Mouse (Mus musculus) sigmoid colon, adult 10 weeks (tissue): ENCODE measurements around the gene Pigx. TPM values are rescaled to one million over a fixed set of nuclear protein-coding genes. Genes with fewer than 3 reads are reported as not detected.

Experiments
- polyA plus RNA-seq: library from polyadenylated mRNA; stranded (reverse); fragments of 350-450 nt; fragmentation: Illumina TruSeq; extraction: RNeasy Lipid Tissue Mini Kit (QIAGEN cat#74804); gene quantifications from one replicate; pipeline ENCODE4 v1.2.3, GENCODE M21; 2014; ENCODE audit warnings: low read depth, low replicate concordance

The Pigx gene
- 99.0 TPM for polyA plus RNA-seq

GRCm38 (mm10) chr16:32099638-32100150 is at the start of gene Pigx, which contains the start of gene Cep19:
Pigx (minus strand) TSS chr16:32099740.
Cep19 (plus strand) TSS chr16:32099800.

GRCm38 (mm10) chr16:32078991-32079511 is 20.5 kb downstream of the Pigx start, which contains the start of gene Pak2:
Pak2 (minus strand) TSS chr16:32079342.

Other genes with a start within 250 kb of the Pigx start
- not detected for gene Meltf, start 220.9 kb downstream of the Pigx start, polyA plus RNA-seq
- not detected for gene Pigz, start 165.9 kb downstream of the Pigx start, polyA plus RNA-seq
- 4.3 TPM for gene 0610012G03Rik, start 151.2 kb downstream of the Pigx start, polyA plus RNA-seq
- gene Ncbp2, start 151.2 kb downstream of the Pigx start, polyA plus RNA-seq = 53.8 TPM
- gene Senp5, start 96.5 kb downstream of the Pigx start, polyA plus RNA-seq = 33.5 TPM
- 127 TPM for gene Pak2, start 20.4 kb downstream of the Pigx start, polyA plus RNA-seq
- 28.5 TPM for gene Cep19, start 60 bp upstream of the Pigx start, polyA plus RNA-seq
- gene Nrros, start 65.9 kb upstream of the Pigx start, polyA plus RNA-seq = 0.95 TPM
- gene Bex6, start 80.1 kb upstream of the Pigx start, polyA plus RNA-seq = not detected
- 25.2 TPM for gene Fbxo45, start 147.4 kb upstream of the Pigx start, polyA plus RNA-seq
- gene Wdr53, start 147.5 kb upstream of the Pigx start, polyA plus RNA-seq = 6.7 TPM
- gene Smco1, start 171.7 kb upstream of the Pigx start, polyA plus RNA-seq = not detected
- 41.9 TPM for gene Rnf168, start 177.7 kb upstream of the Pigx start, polyA plus RNA-seq
- 35.7 TPM for gene Ubxn7, start 232.5 kb upstream of the Pigx start, polyA plus RNA-seq